Mouse (Mus musculus) MEL (cell line): ENCODE measurements at regions not wholly inside any gene's neighbourhood (a gene's known extent, or its start where the extent isn't known, plus 50 kb on each side); places are given as distances from the start of the nearest gene placed in this dataset.

Experiments
- DNase-seq: peaks from one replicate; pipeline ENCODE4 v3.0.0; 2011; ENCODE audit warnings: low read depth, low spot score
- H3K27ac ChIP-seq: 2 replicates; pipeline ENCODE4 v1.5.1; 2012; ENCODE audit warnings: low read depth, mild to moderate bottlenecking, control low read depth, low read length, moderate library complexity; ENCODE audit not compliant: control insufficient read depth
- H3K27me3 ChIP-seq, 2 experiments: fragments of 150-350 bp in 1 of 2; sonication (generic) in 1 of 2; 2 replicates each; pipeline ENCODE4 v1.6.1; 2012; ENCODE audit warnings: low read length in 2 of 2, mild to moderate bottlenecking in 2 of 2, improper control_type of control experiment in 1 of 2, moderate library complexity in 1 of 2; ENCODE audit not compliant: insufficient read depth in 2 of 2, control insufficient read depth in 1 of 2
- H3K36me3 ChIP-seq, 2 experiments: 2 replicates each; pipeline ENCODE4 v1.6.1; 2012 to 2014; ENCODE audit warnings: low read length in 2 of 2, improper control_type of control experiment in 1 of 2, inconsistent platforms in 1 of 2, mild to moderate bottlenecking in 1 of 2; ENCODE audit not compliant: insufficient read depth in 2 of 2, control insufficient read depth in 1 of 2
- H3K4me1 ChIP-seq, 2 experiments: fragments of 150-350 bp in 1 of 2; sonication (generic) in 1 of 2; 2 replicates each; pipeline ENCODE4 v1.6.1; 2012; ENCODE audit warnings: low read length in 2 of 2, improper control_type of control experiment in 1 of 2, mild to moderate bottlenecking in 1 of 2; ENCODE audit not compliant: insufficient read depth in 2 of 2, control insufficient read depth in 1 of 2
- H3K4me3 ChIP-seq, 2 experiments: fragments of 150-350 bp in 1 of 2; sonication (generic) in 1 of 2; 2 replicates each; pipeline ENCODE4 v1.5.1; 2012; ENCODE audit warnings: low read depth in 2 of 2, low read length in 2 of 2, mild to moderate bottlenecking in 2 of 2, moderate library complexity in 2 of 2, control low read depth in 1 of 2, improper control_type of control experiment in 1 of 2; ENCODE audit not compliant: control insufficient read depth in 1 of 2, insufficient read depth in 1 of 2
- H3K79me2 ChIP-seq: 2 replicates; pipeline ENCODE4 v1.6.1; 2012; ENCODE audit warnings: mild to moderate bottlenecking, low read length, moderate library complexity; ENCODE audit not compliant: control insufficient read depth, poor library complexity, insufficient read depth
- H3K9ac ChIP-seq: 2 replicates; pipeline ENCODE4 v1.6.1; 2012; ENCODE audit warnings: low read depth, mild to moderate bottlenecking, control low read depth, low read length, moderate library complexity; ENCODE audit not compliant: control insufficient read depth, poor library complexity, severe bottlenecking
- H3K9me3 ChIP-seq: fragments of 150-350 bp; sonication (generic); replicated peaks from 2 replicates; pipeline ENCODE4 v1.6.1; 2012; ENCODE audit warnings: mild to moderate bottlenecking, low read length, improper control_type of control experiment, moderate library complexity; ENCODE audit not compliant: insufficient read depth
- ELF1 ChIP-seq: IDR thresholded peaks from 2 replicates; pipeline ENCODE4 v1.6.1; 2014; ENCODE audit warnings: low read depth, mild to moderate bottlenecking, inconsistent platforms, low read length, improper control_type of control experiment, moderate library complexity
- ETS1 ChIP-seq: IDR thresholded peaks from 2 replicates; pipeline ENCODE4 v1.6.1; 2012; ENCODE audit warnings: low read depth, mild to moderate bottlenecking, inconsistent platforms, low read length, improper control_type of control experiment, moderate library complexity
- MAFK ChIP-seq: IDR thresholded peaks from 2 replicates; pipeline ENCODE4 v1.6.1; 2011; ENCODE audit warnings: low read depth, mild to moderate bottlenecking, low read length, improper control_type of control experiment, borderline replicate concordance
- MAX ChIP-seq: IDR thresholded peaks from 2 replicates; pipeline ENCODE4 v1.6.1; 2011; ENCODE audit warnings: low read length, improper control_type of control experiment
- MEF2A ChIP-seq: IDR thresholded peaks from 2 replicates; pipeline ENCODE4 v1.6.1; 2014; ENCODE audit warnings: low read depth, mild to moderate bottlenecking, inconsistent platforms, low read length, improper control_type of control experiment; ENCODE audit not compliant: poor library complexity, insufficient replicate concordance, severe bottlenecking; ENCODE audit errors: extremely low read depth
- POLR2A ChIP-seq, 2 experiments: IDR thresholded peaks; 2 replicates each; pipeline ENCODE4 v1.6.1; 2011 to 2012; ENCODE audit warnings: low read length in 2 of 2, mild to moderate bottlenecking in 2 of 2, control low read depth in 1 of 2, improper control_type of control experiment in 1 of 2, low read depth in 1 of 2, moderate library complexity in 1 of 2; ENCODE audit not compliant: control insufficient read depth in 1 of 2, insufficient read depth in 1 of 2, poor library complexity in 1 of 2
- RAD21 ChIP-seq: IDR thresholded peaks from 2 replicates; pipeline ENCODE4 v1.6.1; 2011; ENCODE audit warnings: mild to moderate bottlenecking, low read depth, low read length, improper control_type of control experiment
- RCOR1 ChIP-seq: IDR thresholded peaks from 2 replicates; pipeline ENCODE4 v1.6.1; 2012; ENCODE audit warnings: low read depth, mild to moderate bottlenecking, inconsistent platforms, low read length, improper control_type of control experiment
- SMC3 ChIP-seq: IDR thresholded peaks from 2 replicates; pipeline ENCODE4 v1.6.1; 2011; ENCODE audit warnings: low read depth, low read length, improper control_type of control experiment
- TAL1 ChIP-seq: IDR thresholded peaks from 2 replicates; pipeline ENCODE4 v1.6.1; 2012; ENCODE audit warnings: mild to moderate bottlenecking, inconsistent platforms, low read length, moderate library complexity, mixed read lengths
- TBP ChIP-seq: IDR thresholded peaks from 2 replicates; pipeline ENCODE4 v1.8.0; 2011; ENCODE audit warnings: low read depth, low read length, improper control_type of control experiment
- USF1 ChIP-seq: IDR thresholded peaks from 2 replicates; pipeline ENCODE4 v1.6.1; 2014; ENCODE audit warnings: low read depth, mild to moderate bottlenecking, inconsistent platforms, low read length, improper control_type of control experiment, moderate library complexity
- ZMIZ1 ChIP-seq: IDR thresholded peaks from 2 replicates; pipeline ENCODE4 v1.6.1; 2012; ENCODE audit warnings: low read depth, mild to moderate bottlenecking, inconsistent platforms, low read length, improper control_type of control experiment, moderate library complexity

GRCm38 (mm10) chr2:178911646-178912045, 481.3 kb downstream of the Cdh26 start:
- Histone ChIP-seq H3K4me1 (no peaks in the 10 kb centered on the region), H3K79me2 (no peaks in the 10 kb centered on the region), H3K9me3 (no peaks in the 10 kb centered on the region), H3K27ac (no peak overlapping the region), H3K27me3 (no peaks in the 10 kb centered on the region), H3K9ac (no peak overlapping the region), H3K4me3 (no peak overlapping the region), H3K36me3 (no peaks in the 10 kb centered on the region)
- TF ChIP-seq ZMIZ1 (no peak), MAFK (no peak), POLR2A (IDR thresholded peaks at IDR 0.05; ENCODE audit: control insufficient read depth in 1 of 2, insufficient read depth in 1 of 2, low read depth in 1 of 2, low read length in 2 of 2, poor library complexity in 1 of 2) (no peak), MEF2A (no peak), RCOR1 (no peak), ETS1 (no peak)
- DNase-seq = no peak

GRCm38 (mm10) chr2:178916316-178917033, 486.1 kb downstream of the Cdh26 start:
- DNase-seq = no peak
- H3K27ac ChIP-seq = no peak overlapping the region
- H3K9ac ChIP-seq = no peak overlapping the region
- no peak for TF ChIP-seq TAL1
- H3K4me1 ChIP-seq = no peaks in the 10 kb centered on the region
- no peaks in the 10 kb centered on the region for H3K36me3 ChIP-seq
- H3K4me3 ChIP-seq = no peak overlapping the region
- no peaks in the 10 kb centered on the region for H3K27me3 ChIP-seq
- no peaks in the 10 kb centered on the region for H3K79me2 ChIP-seq
- no peaks in the 10 kb centered on the region for H3K9me3 ChIP-seq

GRCm38 (mm10) chr2:178924456-178925115, 494.3 kb downstream of the Cdh26 start:
- H3K9ac ChIP-seq = no peak overlapping the region
- no peak for TF ChIP-seq TBP
- no peak for TF ChIP-seq ELF1
- TF ChIP-seq MEF2A = no peak
- TF ChIP-seq MAX = no peak
- TF ChIP-seq RAD21 = no peak
- no peak for TF ChIP-seq SMC3
- no peak for TF ChIP-seq USF1
- no peaks in the 10 kb centered on the region for H3K79me2 ChIP-seq
- no peak overlapping the region for H3K27ac ChIP-seq
- no peak for DNase-seq
- H3K27me3 ChIP-seq = no peaks in the 10 kb centered on the region
- H3K9me3 ChIP-seq = no peaks in the 10 kb centered on the region
- no peaks in the 10 kb centered on the region for H3K4me1 ChIP-seq
- H3K4me3 ChIP-seq = no peak overlapping the region
- H3K36me3 ChIP-seq = no peaks in the 10 kb centered on the region
